Mouse (Mus musculus): ENCODE results near the gene Kif1c. TPM values are rescaled to one million over a fixed set of nuclear protein-coding genes. Genes with fewer than 3 reads are reported as not detected.
"Not testable (repeated sequence)": the region's sequence is repeated elsewhere in the genome, so short reads cannot be mapped to it uniquely, and the experiment has no call there.

The Kif1c gene
- polyA plus RNA-seq, 1 experiment = 94.9 TPM

- TF ChIP-seq POLR2A (IDR thresholded peaks at IDR 0.05; ENCODE audit: low read depth, low read length) (no peak), CTCF (conservative IDR thresholded peaks at IDR 0.05; ENCODE audit: insufficient read depth, insufficient read length, low read depth, low read length) (no peak)
- H3K27ac ChIP-seq (ENCODE audit: insufficient read depth, low read depth, low read length) = no peak overlapping the region
- H3K4me1 ChIP-seq (ENCODE audit: control insufficient read depth, insufficient read depth, low read length) = peaks cover 6% of the 10 kb centered on the region; the same call in 1 of the 2 replicates
- H3K36me3 ChIP-seq (ENCODE audit: control insufficient read depth, insufficient read depth, low read length) = peaks cover 2% of the 10 kb centered on the region; the same call in 1 of the 2 replicates
- H3K27me3 ChIP-seq (replicated peaks; ENCODE audit: control insufficient read depth, insufficient read depth, low read length) = no peaks in the 10 kb centered on the region
- 52% methylated on average over 16 of the region's 16 CpGs for WGBS
- DNase-seq = peak; percentile 50
- no peak overlapping the region for H3K4me3 ChIP-seq (ENCODE audit: insufficient read depth, low read depth, low read length)
These were observed 65.6 kb downstream of the Kif1c start for GRCm38 (mm10) chr11:70765776-70766445.

- no peak for TF ChIP-seq CTCF (conservative IDR thresholded peaks at IDR 0.05; ENCODE audit: insufficient read depth, insufficient read length, low read depth, low read length)
- TF ChIP-seq POLR2A (IDR thresholded peaks at IDR 0.05; ENCODE audit: low read depth, low read length) = no peak
- no peak for DNase-seq
- 90% methylated on average over 3 of the region's 3 CpGs for WGBS
- peaks cover 5% of the 10 kb centered on the region; the same call in 1 of the 2 replicates for H3K36me3 ChIP-seq (ENCODE audit: control insufficient read depth, insufficient read depth, low read length)
- H3K27me3 ChIP-seq (replicated peaks; ENCODE audit: control insufficient read depth, insufficient read depth, low read length) = no peaks in the 10 kb centered on the region
- H3K27ac ChIP-seq (ENCODE audit: insufficient read depth, low read depth, low read length) = no peak overlapping the region
- no peaks in the 10 kb centered on the region for H3K4me1 ChIP-seq (ENCODE audit: control insufficient read depth, insufficient read depth, low read length)
- H3K4me3 ChIP-seq (ENCODE audit: insufficient read depth, low read depth, low read length) = no peak overlapping the region
These were observed 70.5 kb downstream of the Kif1c start for GRCm38 (mm10) chr11:70770804-70771203.

DNA sequence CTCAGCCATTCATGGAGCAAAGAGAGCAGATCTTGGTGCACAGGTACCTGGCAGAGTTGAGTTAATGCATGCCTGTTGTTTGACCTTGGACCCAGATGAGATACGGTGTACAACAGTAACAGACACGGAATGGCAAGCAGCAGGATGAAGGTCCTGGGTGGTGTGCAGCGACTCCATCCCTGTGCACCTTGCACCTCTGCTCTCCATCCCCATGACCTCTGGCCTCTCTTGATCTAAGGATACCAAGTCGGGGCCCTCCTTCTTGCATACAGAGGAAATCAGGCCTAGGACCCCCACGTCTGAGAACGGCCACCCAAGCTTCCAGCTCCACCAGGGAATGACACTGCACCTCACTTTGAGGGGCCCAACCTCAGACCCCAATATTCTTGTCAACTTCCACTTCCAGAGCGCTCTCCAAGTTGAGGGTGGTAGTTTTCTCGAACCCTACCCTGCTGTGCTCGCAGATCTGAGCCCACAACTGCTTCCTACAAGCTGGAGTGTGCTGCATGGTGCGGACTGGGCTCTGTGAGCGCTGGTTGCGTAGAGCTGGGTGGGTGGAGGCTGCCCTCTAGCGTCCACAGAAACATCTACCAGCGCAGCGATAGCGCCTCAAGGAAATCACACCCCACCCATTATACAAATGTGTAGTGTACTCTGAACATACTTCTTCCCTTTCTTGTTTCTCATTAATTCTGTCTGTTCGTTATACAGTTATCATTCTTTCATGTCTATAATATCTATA, 76.7 kb downstream of the Kif1c start:
- H3K27me3 ChIP-seq (replicated peaks; ENCODE audit: control insufficient read depth, insufficient read depth, low read length) = no peaks in the 10 kb centered on the region
- peak; percentile 98 for TF ChIP-seq CTCF (conservative IDR thresholded peaks at IDR 0.05; ENCODE audit: insufficient read depth, insufficient read length, low read depth, low read length)
- TF ChIP-seq POLR2A (IDR thresholded peaks at IDR 0.05; ENCODE audit: low read depth, low read length) = no peak
- H3K4me3 ChIP-seq (ENCODE audit: insufficient read depth, low read depth, low read length) = no peak overlapping the region
- no peak overlapping the region for H3K27ac ChIP-seq (ENCODE audit: insufficient read depth, low read depth, low read length)
- 24% methylated on average over 17 of the region's 17 CpGs for WGBS
- H3K4me1 ChIP-seq (ENCODE audit: control insufficient read depth, insufficient read depth, low read length) = no peaks in the 10 kb centered on the region; the same call in 1 of the 2 replicates
- H3K36me3 ChIP-seq (ENCODE audit: control insufficient read depth, insufficient read depth, low read length) = no peaks in the 10 kb centered on the region
- DNase-seq = peak; percentile 71

DNA sequence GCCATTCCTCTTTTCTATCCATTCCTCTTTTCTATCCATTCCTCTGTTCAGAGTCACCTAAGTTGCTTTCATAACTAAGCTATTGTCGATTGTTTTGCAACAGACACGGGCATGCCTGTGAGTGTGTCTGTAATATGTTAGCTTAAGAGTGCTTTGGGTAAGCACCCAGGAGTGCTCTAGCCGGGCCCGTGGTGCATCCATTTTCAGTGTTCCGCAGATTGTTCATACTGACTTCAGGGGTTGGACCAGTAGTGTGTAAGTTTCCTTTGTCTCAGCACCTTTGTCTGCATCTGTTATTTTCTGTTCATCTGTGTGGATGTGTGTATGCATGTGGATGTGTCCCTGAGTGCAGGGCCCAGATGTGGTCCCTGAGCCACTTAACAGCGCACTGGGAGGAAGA, 77.3 kb downstream of the Kif1c start:
- no peak for DNase-seq
- Histone ChIP-seq H3K27ac (ENCODE audit: insufficient read depth, low read depth, low read length) (no peak overlapping the region), H3K36me3 (ENCODE audit: control insufficient read depth, insufficient read depth, low read length) (no peaks in the 10 kb centered on the region), H3K4me1 (ENCODE audit: control insufficient read depth, insufficient read depth, low read length) (no peaks in the 10 kb centered on the region; the same call in 1 of the 2 replicates), H3K27me3 (replicated peaks; ENCODE audit: control insufficient read depth, insufficient read depth, low read length) (no peaks in the 10 kb centered on the region), H3K4me3 (ENCODE audit: insufficient read depth, low read depth, low read length) (no peak overlapping the region)
- 68% methylated on average over 6 of the region's 6 CpGs for WGBS
- TF ChIP-seq POLR2A (IDR thresholded peaks at IDR 0.05; ENCODE audit: low read depth, low read length) (no peak), CTCF (conservative IDR thresholded peaks at IDR 0.05; ENCODE audit: insufficient read depth, insufficient read length, low read depth, low read length) (no peak)

- 0 out of 2 replicates have a peak, but pooled peaks have one; percentile 11 for TF ChIP-seq CTCF (conservative IDR thresholded peaks at IDR 0.05; ENCODE audit: insufficient read depth, insufficient read length, low read depth, low read length)
- H3K4me1 ChIP-seq (ENCODE audit: control insufficient read depth, insufficient read depth, low read length); H3K27me3 ChIP-seq (replicated peaks; ENCODE audit: control insufficient read depth, insufficient read depth, low read length); H3K27ac ChIP-seq (ENCODE audit: insufficient read depth, low read depth, low read length); H3K4me3 ChIP-seq (ENCODE audit: insufficient read depth, low read depth, low read length); H3K36me3 ChIP-seq (ENCODE audit: control insufficient read depth, insufficient read depth, low read length): not testable (repeated sequence)
- 18% methylated on average over 6 of the region's 6 CpGs for WGBS
- peak; percentile 47 for DNase-seq
These were observed 77.7 kb downstream of the Kif1c start for GRCm38 (mm10) chr11:70778058-70778457.

Other genes with a start within 250 kb of the Kif1c start
- 27.0 and 27.9 TPM in 2 replicates for gene Med11, start 248.6 kb upstream of the Kif1c start, polyA plus RNA-seq (2012; rRNA removed)
- gene Zmynd15, start 241.1 kb upstream of the Kif1c start, polyA plus RNA-seq (2012; rRNA removed) = 11.6 and 12.4 TPM in 2 replicates
- gene Cxcl16, start 240.6 kb upstream of the Kif1c start, polyA plus RNA-seq (2012; rRNA removed) = 99.3 and 103 TPM in 2 replicates
- gene Tm4sf5, start 195.3 kb upstream of the Kif1c start, polyA plus RNA-seq (2012; rRNA removed) = 0.31 TPM in 1 of 2 replicates, not detected in the other
- gene Vmo1, start 185.9 kb upstream of the Kif1c start, polyA plus RNA-seq (2012; rRNA removed) = 0.15 TPM in 1 of 2 replicates, not detected in the other
- gene Gltpd2, start 181.4 kb upstream of the Kif1c start, polyA plus RNA-seq (2012; rRNA removed) = 2.8 and 3.3 TPM in 2 replicates
- gene Psmb6, start 175.2 kb upstream of the Kif1c start, polyA plus RNA-seq (2012; rRNA removed) = 335 and 398 TPM in 2 replicates
- not detected in 2 replicates for gene Gm40193, start 167.6 kb upstream of the Kif1c start, polyA plus RNA-seq (2012; rRNA removed)
- gene Pld2, start 160.5 kb upstream of the Kif1c start, polyA plus RNA-seq (2012; rRNA removed) = 16.6 and 18.0 TPM in 2 replicates
- gene Mink1, start 137.7 kb upstream of the Kif1c start, polyA plus RNA-seq (2012; rRNA removed) = 73.1 and 91.8 TPM in 2 replicates
- gene 4930544D05Rik, start 84.7 kb upstream of the Kif1c start, polyA plus RNA-seq (2012; rRNA removed) = 0.29 TPM in 1 of 2 replicates, not detected in the other
- 0.86 and 1.0 TPM in 2 replicates for gene Chrne, start 81.3 kb upstream of the Kif1c start, polyA plus RNA-seq (2012; rRNA removed)
- gene Gp1ba, start 61.4 kb upstream of the Kif1c start, polyA plus RNA-seq (2012; rRNA removed) = 0.03 TPM in 1 of 2 replicates, not detected in the other
- 118 and 123 TPM in 2 replicates for gene Rnf167, start 53.3 kb upstream of the Kif1c start, polyA plus RNA-seq (2012; rRNA removed)
- gene Slc25a11, start 53.1 kb upstream of the Kif1c start, polyA plus RNA-seq (2012; rRNA removed) = 281 and 284 TPM in 2 replicates
- gene Pfn1, start 45.9 kb upstream of the Kif1c start, polyA plus RNA-seq (2012; rRNA removed) = 686 and 750 TPM in 2 replicates
- 9.2 and 30.9 TPM in 2 replicates for gene Eno3, start 43.3 kb upstream of the Kif1c start, polyA plus RNA-seq (2012; rRNA removed)
- gene Spag7, start 31.1 kb upstream of the Kif1c start, polyA plus RNA-seq (2012; rRNA removed) = 44.6 and 59.8 TPM in 2 replicates
- gene Camta2, start 12.4 kb upstream of the Kif1c start, polyA plus RNA-seq (2012; rRNA removed) = 23.6 and 28.7 TPM in 2 replicates
- 5.3 and 5.4 TPM in 2 replicates for gene Inca1, start 393 bp upstream of the Kif1c start, polyA plus RNA-seq (2012; rRNA removed)
- gene Zfp3, start 63.7 kb downstream of the Kif1c start, polyA plus RNA-seq (2012; rRNA removed) = 1.7 and 2.4 TPM in 2 replicates
- gene Scimp, start 112.0 kb downstream of the Kif1c start, polyA plus RNA-seq (2012; rRNA removed) = 1.7 and 2.4 TPM in 2 replicates
- 3.7 and 4.7 TPM in 2 replicates for gene Rabep1, start 144.2 kb downstream of the Kif1c start, polyA plus RNA-seq (2012; rRNA removed)

Measured in kidney, adult 2 months (tissue).